Mouse (Mus musculus): ENCODE data around the gene Actn4.

DNA sequence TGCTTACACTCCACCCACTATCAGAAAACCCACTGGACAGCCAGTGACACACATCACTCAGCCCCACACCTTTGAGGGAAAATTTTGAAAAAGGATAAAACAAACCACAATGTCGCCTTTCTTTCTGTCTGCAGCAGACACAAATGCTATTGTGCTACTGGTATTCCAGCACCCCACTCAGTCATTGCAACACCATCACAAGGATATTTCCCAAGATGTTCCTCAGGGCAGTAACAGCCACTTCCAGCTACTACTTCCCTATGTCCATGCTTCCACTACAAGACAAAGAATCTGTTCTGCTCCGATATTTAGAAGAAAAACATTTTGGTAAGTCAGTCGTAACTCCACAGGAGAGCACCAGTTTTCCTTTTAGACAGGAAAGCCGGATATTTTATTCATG is 7.4 kb downstream of the Actn4 start:
- no peak for TF ChIP-seq EP300 (IDR thresholded peaks at IDR 0.05; ENCODE audit: low read depth)
- no peak for TF ChIP-seq CTCF (IDR thresholded peaks at IDR 0.05; ENCODE audit: low read depth)

Measured in heart, postnatal 0 days (tissue).